Mouse (Mus musculus) lung, postnatal 0 days (tissue): ENCODE data around the gene Erg.

ENCODE experiments used
- CTCF ChIP-seq: IDR thresholded peaks from 2 replicates; pipeline ENCODE4 v1.5.1; 2016; ENCODE audit warnings: antibody characterized with exemption, mild to moderate bottlenecking
- EP300 ChIP-seq: IDR thresholded peaks from 2 replicates; pipeline ENCODE4 v1.6.1; 2016; ENCODE audit warnings: antibody characterized with exemption, mild to moderate bottlenecking, control low read depth

- TF ChIP-seq CTCF: no peak
- TF ChIP-seq EP300: no peak
Measured at GRCm38 (mm10) chr16:95550496-95550895, 35.9 kb downstream of the Erg start.
